Mouse (Mus musculus): ENCODE results near the gene Nr2f1. TPM values are rescaled to one million over a fixed set of nuclear protein-coding genes. Genes with fewer than 3 reads are reported as not detected.

The Nr2f1 gene
- total RNA-seq, 4 experiments from 2014 or later, result 92.7 to 104 (median 96.8) TPM

DNA sequence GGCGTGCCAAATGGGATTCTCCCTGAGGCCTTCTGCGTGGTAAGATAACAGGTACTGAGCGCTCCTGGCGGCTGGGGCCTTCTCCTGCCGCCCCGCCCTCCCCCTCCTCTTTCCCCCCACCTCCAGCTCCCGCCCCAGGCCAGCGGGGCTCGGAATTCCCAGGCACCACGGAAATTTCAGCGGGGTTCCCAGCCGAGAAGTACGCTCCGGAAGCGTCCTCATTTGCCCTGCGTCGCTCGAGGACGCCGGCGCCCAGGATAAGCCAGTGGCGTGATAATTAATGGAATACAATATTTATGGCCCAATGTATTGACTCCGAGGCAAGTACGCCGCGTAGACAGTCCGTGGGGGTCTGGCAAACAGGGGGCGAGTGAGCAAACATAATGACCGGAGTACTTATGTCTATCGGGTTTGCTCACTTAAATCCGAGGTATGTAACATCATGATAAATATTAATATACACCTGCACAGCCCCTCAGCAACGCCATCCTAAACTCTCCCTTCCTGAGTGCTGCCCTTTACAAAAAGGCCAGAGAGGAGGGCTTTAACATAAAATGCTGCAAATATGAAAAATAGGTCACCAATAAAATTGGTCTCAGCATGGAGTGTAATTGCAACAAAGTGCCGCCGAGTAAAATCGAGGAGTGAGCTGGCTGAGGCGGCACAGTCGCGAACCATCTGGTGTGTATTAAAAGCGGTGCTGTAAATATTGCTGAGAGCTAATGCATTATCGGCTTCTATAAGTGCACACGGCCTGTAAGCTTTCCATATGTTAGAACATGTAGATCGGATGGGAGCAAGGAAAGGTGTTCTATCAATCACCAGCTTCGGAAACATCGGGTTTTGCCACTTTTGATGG is 18.3 kb downstream of the Nr2f1 start:
- no peak for DNase-seq (ENCODE audit: low spot score in 2 of 2)

DNA sequence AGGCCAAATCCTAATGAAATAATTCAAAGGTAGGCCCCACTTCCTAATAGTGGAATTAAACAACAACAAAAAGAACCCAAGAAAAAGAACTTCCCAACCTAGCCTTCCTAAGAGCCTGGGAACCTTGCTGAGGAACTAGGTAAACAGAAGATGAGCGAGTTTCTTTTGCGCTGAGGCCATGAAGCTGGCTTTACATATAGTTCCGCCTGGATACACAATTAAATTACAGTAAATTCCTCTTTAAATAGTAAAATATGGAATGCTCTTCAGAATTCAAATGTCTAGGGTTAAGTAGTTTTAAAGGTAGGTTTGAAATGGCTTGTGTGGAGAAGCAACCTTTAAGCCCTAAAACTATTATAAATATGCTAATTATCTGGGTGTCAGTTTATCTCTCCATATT is 19.3 kb downstream of the Nr2f1 start:
- no peak for DNase-seq (ENCODE audit: low spot score in 2 of 2)

DNA sequence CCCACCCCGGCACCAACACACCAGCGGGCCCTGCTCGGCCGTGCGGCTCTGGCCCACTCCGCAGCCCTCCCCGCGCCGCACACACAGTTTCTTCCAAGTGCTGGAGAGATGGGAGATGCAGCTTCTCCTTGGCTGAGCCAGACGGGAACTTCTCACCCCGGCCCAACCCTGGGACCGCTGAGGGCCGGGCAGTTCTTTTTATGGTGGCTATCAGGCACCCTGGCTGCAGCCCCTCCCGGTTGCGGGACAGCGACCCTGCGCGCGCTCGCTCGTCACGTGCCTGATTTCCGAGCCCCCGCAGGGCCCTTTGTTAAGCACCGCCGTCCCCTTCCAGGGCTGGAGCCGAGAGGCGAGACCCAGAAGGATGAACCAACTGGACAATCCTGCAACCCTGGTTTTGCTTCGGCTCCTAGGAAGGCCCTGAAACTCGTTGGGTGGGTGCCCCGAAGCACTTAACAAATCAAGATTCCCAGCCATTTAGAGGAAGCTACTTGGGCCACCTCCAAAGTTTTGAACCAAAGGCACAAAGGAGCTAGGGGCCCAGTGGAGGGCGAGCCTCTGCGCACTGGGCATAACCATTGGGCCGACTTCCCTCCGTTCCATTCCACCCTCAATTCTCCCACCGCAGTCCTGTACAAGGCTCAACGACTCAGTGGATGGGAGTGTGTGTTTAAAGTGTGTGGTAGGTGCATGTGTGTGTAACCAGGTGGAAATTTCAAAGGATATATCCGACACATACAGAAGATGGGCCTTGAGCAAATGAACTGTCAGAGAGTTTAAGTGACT is 20.1 kb downstream of the Nr2f1 start:
- DNase-seq (ENCODE audit: low spot score in 2 of 2), result no peak

DNA sequence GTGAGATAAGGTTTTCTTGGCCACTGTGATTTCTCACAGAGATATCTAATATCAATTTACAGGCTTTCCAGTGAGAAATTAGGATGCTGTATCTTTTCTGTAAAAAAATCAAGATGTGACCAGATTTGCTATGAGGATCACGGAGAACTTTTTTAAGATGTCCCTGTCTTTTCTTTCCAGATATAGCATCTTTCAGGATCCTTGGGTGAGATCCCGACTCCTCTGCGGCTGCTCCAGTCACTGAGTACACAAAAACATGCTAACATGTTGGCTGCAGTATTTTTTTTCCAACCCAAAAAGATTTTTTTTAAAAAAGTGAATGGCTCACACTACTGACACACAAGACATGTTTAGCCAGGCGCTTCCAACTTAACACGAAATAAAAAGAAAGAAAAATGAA is 20.8 kb downstream of the Nr2f1 start:
- no peak for DNase-seq (ENCODE audit: low spot score in 2 of 2)

DNA sequence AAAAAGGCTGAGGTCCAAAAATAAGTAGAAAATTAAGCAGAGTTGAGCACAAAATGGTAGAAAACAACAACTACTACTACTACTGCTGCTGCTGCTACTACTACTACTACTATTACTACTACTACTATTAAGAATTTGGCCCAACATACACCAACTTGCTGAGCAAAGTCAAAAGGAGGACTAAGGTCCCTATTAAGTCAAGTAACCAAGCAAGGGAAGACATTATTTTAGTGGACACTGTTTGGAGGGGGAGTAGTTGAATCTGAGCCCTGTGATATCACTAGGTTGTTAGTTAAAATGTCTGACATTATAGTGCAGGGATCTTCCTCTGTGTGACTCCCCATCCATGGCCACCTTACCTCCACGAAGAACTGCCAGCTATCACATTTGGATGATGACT is 21.5 kb downstream of the Nr2f1 start:
- no peak for DNase-seq (ENCODE audit: low spot score in 2 of 2)

GRCm38 (mm10) chr13:78177381-78177950 is 22.1 kb downstream of the Nr2f1 start:
- DNase-seq (ENCODE audit: low spot score in 2 of 2), result no peak

- no peak for DNase-seq (ENCODE audit: low spot score in 2 of 2)
Measured at GRCm38 (mm10) chr13:78175821-78176380, 23.7 kb downstream of the Nr2f1 start.

- DNase-seq (ENCODE audit: low spot score in 2 of 2), result no peak
Measured at GRCm38 (mm10) chr13:78174891-78175290, 24.7 kb downstream of the Nr2f1 start.

GRCm38 (mm10) chr13:78174191-78174590 is 25.4 kb downstream of the Nr2f1 start:
- DNase-seq (ENCODE audit: low spot score in 2 of 2), result no peak

DNA sequence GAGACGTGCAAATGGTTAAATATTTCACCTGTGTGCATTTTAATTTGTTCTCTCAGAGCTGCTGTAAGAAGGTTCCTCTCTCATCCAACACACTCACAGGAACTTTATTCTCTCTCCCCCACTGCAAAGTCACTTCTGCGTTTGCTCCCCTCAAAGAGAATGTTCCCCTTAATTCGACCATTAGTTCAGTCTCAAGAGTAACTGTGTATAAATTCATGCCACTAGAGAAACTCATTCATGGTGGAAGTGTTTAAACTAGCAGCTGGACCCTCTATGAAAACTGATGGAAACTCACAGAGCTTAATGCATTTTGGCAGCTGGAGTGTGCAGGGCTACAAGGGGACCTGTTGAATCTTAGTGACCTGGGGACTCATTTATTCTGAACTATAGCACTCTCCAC is 26.7 kb downstream of the Nr2f1 start:
- DNase-seq (ENCODE audit: low spot score in 2 of 2), result no peak

- no peak for DNase-seq (ENCODE audit: low spot score in 2 of 2)
Measured at GRCm38 (mm10) chr13:78171984-78172636, 27.4 kb downstream of the Nr2f1 start.

GRCm38 (mm10) chr13:78171320-78171719 is 28.2 kb downstream of the Nr2f1 start:
- DNase-seq (ENCODE audit: low spot score in 2 of 2), result no peak

GRCm38 (mm10) chr13:78168166-78168565 is 31.4 kb downstream of the Nr2f1 start:
- no peak for DNase-seq (ENCODE audit: low spot score in 2 of 2)

DNA sequence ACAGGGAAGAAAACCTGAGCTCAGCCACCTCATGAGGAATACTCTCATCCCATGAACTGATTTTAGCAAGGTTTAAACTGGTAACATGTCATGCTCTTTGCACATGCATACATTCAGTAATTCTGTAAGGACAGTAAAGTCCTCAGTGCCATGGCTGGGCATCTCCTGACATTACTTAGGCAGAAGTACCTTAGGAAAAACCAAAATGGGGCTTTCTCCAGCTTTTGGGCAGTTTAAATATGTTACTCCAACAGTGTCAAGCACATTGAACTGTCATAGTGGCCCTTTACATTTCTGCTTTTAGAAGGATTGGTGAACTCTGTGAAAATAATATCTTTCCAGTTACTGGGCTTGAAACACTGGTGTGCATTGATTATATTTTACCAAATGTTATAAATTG is 34.6 kb downstream of the Nr2f1 start:
- DNase-seq (ENCODE audit: low spot score in 2 of 2), result no peak

GRCm38 (mm10) chr13:78163087-78163958 is 36.2 kb downstream of the Nr2f1 start:
- peak; percentile 43 to 85 for DNase-seq (ENCODE audit: low spot score in 2 of 2)

GRCm38 (mm10) chr13:78162149-78162548 is 37.4 kb downstream of the Nr2f1 start:
- DNase-seq (ENCODE audit: low spot score in 2 of 2), result no peak

- DNase-seq (ENCODE audit: low spot score in 2 of 2), result no peak
Measured at GRCm38 (mm10) chr13:78157465-78157864, 42.1 kb downstream of the Nr2f1 start.

All from left cerebral cortex, adult 8-10 months (tissue).